Mouse (Mus musculus) monocyte, adult 2 months (primary cell): ENCODE measurements around the gene Zdhhc3.
A peak's percentile ranks its signal among the peaks of the same experiment; 100 is the strongest.

Source experiments
- DNase-seq, 2 experiments: peaks; one replicate each; pipeline ENCODE4 v3.0.0; 2022; ENCODE audit warnings: low spot score in 2 of 2, low read depth in 1 of 2

Gene Zdhhc3

DNA sequence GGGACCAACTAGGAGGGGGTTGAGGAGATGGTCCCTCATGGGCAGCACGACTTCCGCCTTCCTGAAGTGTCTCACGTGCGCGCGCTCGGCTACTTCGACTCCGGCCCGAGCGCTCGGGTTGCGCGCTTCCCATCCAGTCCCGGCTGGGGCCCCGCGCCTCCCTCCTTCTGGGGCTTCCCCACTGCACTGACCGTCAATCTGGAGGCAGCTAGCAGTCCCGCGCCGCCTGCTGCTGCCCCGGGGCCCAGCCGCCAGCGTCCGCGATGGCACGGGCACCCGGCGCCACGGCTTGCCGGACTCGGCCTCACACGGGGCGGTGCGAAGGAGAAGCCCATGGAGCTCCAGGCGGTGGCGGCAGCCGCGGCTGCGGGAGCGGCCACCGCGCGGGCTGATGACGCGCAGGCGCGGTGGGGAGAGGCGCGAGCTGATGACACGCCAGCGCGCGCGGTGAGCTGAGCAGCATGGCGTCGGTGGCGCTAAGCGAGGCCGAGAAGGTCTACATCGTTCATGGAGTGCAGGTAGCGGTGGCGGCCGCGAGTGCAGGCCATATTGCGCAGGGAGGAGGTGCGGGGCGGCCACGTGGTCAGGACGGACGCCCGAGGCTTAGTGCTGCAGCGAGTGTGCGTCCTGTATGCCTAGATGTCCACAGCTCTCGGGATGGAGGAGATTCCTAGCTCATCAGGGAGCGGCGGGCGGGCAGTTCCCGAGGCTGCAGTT, at the start of gene Zdhhc3, which contains the start of gene Exosc7:
Gene Zdhhc3, minus strand, starts transcription at position 401 of the 717 bp plus-strand sequence.
Gene Exosc7, plus strand, starts transcription at position 411 of the 717 bp plus-strand sequence.
- DNase-seq = peak; percentile 65 to 85

DNA sequence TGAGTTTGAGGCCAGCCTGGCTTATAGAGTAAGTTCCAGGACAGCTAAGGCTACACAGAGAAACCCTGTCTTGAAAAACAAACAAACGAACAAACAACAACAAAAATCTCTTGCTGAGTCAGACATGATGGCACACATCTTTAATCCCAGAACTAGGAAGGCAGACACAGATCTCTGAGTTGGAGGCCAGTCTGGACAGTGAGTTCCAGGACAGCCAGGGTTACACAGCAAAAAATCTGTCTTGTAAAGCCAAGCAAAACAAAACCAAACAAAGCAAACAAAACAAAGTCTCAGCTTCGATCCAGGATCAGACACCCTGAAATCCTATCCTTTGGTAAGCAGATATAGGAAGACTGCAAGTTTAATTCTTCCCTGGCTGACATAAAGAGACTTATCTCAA, 48.8 kb upstream of the Zdhhc3 start:
- DNase-seq = no peak

DNA sequence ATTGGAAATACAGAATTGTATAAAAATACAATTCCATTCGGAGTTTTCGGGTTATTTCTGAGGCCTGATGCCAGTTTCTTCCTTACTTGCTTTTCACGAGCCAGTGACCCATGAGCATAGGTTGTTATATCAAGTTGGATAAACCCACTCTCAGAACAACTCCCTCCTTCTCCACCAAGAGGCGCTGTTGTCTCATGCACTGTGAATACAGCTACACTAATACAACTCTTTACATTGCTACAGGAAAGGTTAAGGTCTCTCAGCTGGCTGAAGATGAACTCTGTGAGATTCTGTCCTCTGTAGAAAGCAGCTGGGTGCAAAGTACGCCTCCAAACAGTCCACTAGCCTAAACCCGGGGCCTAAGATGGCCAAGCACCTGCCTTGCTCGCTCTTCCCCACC, 46.3 kb upstream of the Zdhhc3 start:
- DNase-seq = peak in 1 of 2 experiments; percentile 8

DNA sequence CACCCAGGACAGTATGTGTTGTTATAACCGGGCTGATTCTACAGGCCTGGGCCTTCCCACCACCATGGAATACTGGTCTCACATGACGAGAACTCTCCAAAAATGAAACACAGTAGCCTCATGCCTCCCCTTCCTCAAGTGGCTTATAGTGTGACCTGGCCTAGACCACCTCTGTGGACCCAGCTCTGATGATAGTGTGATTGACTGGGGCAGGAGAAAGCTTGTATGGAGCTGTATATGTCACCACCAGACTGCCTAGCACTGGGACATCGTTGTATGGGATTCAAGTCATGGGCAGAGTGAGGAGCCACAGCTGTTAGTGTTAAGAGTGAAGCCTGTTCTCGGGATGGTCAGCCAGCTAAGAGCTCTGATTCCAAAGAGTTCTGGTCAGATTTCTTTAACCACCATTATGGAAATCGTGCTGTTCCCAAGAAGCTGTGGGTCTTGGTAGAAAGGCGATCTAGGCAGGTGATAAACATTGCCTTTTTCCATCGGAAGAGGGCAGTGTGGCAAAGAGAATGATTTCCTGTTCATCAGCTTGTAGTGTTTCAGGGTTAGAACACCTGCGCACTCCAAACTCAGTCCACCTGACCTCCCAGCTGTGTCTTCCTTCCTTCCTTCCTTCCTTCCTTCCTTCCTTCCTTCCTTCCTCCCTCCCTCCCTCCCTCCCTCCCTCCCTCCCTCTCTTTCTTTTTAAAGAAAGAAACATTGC, 45.3 kb upstream of the Zdhhc3 start:
- DNase-seq = no peak

- DNase-seq = no peak
These were observed 44.7 kb upstream of the Zdhhc3 start for GRCm38 (mm10) chr9:123157699-123158098.

- DNase-seq = no peak
These were observed 43.9 kb upstream of the Zdhhc3 start for GRCm38 (mm10) chr9:123156910-123157361.

- DNase-seq = no peak
These were observed 40.1 kb upstream of the Zdhhc3 start for GRCm38 (mm10) chr9:123153121-123153520.

DNA sequence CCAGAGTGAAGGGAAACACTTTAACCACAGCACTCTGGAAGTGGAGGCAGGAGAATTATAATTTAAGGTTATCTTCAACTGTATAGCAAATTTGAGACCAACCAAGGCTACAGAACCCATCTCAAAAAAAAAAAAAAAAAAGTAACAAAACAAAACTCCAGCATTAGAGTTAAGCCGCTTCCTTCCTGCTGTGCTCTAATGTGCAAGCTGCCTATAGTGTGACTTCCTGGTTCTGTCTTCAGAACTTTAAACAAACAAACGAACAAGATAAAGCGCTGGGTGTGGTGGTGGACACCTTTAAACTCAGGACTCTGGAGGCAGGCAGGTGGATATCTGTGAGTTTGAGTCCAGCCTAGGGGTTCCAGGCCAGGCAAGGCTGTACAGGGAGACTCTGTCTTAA, 39.0 kb upstream of the Zdhhc3 start:
- no peak for DNase-seq

GRCm38 (mm10) chr9:123151561-123151960, 38.6 kb upstream of the Zdhhc3 start:
- no peak for DNase-seq

DNA sequence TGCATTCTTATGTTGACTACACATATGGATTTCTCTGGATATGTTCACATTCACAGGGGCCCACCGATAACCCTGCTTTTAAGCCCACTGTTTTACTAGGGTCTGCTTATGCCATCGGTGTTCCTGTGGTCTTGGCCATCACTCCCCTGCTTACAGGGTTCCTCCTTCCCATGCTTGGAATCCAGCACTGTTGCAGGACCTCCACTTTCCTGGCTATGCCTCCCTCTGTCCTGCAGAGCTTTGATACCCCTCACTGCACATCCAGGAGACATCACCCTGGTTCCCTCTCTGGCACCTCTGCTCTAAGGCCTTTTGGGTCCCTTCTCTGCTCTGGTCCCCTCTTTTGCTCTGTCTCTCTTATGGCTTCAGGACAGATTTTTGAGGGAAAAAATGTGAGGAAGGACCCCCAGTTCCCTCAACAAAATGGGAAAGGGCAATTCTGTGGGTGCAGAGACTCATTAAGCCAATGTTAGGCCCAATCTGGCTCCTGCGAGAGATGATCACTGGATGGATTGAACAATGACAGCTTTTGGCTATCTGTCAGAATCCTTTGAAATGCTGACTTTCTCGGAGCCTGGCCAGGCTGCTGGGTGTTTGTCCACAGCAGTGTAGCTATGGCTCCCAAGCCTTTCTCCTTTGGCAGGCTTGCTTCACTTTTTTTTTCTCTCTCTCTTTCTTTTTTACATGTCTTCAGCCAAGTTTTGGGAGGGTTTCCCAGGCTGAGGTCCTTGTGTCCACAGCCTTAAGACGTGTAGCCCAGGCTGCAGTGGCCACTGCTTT, 37.4 kb upstream of the Zdhhc3 start, which contains the start of gene Clec3b:
Gene Clec3b, plus strand, starts transcription at position 706 of the 780 bp plus-strand sequence.
- DNase-seq = no peak

DNA sequence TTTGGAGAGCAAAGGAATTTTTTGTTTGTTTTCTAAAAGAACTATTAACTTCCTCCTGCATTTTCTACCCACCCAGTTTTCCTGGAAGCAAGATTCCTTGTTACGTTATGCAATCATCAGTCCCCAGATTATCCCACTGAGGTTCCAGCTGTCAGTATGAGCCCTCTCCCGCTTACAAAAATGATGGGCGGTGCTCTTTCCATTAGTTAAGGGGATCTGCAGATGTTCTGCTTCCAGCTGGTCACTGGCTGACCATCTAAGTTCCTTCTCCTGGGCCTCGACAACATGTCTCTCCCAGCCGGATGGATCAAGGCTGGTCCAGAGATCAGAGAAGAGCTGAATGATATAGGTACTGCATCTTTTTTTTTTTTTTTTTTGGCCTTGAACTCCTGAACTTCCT, 35.4 kb upstream of the Zdhhc3 start:
- DNase-seq = no peak

DNA sequence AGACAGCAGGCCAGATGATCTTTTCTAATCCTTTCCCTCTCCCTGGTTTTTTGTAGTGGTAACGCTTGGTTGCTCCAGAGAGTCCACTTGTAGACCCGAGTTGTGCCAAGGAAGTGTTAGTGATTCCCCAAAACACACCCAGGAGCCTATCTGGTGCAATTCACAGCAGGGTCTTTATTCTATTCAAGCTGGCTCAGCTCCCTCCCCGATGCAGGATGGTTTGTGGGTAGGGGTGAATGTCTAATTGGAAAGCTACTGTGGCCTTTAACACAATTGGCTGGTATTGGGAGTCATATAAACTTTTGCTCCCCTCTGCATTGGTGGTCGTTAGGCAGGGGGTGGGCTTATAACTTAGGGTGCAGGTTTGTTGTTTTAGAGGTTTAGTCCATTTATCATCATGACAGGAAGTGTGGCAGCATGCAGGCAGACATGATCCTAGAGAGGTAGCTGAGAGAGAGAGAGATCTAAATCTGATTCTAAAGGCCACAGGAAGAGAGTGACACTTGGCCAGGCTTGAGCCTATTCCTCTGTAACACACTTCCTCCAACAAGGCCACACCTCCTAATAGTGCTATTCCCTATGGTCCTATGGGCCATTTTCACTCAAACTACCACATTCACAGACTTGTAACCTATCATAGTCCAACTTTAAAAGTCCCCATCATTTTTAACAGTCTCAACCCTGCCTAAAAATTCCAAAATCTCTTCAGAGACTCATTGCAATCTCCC, 27.0 kb upstream of the Zdhhc3 start:
- DNase-seq = no peak

DNA sequence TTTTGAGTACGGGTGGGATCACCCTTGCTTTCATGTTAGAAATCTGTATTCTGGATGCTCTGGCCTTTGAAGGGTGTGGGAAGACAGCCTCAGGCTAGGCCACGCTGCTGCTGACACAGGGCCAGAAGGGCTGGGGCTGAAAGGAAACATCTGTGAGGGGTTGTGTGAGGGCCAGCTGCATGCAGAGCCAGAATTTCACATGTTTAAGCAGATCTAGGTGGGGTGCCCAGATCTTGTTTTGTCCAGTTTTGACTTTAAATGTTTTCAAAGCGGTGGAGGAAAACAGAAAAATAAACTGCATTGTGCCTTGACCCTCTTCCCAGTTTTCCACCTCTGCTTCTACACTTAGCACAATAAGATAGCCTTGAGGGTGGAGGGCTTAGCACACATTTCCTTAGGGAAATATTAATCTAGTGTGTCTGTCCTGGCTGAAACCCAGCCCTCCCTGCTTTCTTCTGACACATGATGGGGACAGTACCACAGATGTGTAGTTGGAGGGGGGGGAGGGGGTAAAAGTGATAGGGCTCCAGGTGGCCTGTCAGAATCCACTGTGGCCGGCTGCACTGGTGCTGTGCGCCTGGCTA, 26.0 kb upstream of the Zdhhc3 start:
- DNase-seq = no peak

DNA sequence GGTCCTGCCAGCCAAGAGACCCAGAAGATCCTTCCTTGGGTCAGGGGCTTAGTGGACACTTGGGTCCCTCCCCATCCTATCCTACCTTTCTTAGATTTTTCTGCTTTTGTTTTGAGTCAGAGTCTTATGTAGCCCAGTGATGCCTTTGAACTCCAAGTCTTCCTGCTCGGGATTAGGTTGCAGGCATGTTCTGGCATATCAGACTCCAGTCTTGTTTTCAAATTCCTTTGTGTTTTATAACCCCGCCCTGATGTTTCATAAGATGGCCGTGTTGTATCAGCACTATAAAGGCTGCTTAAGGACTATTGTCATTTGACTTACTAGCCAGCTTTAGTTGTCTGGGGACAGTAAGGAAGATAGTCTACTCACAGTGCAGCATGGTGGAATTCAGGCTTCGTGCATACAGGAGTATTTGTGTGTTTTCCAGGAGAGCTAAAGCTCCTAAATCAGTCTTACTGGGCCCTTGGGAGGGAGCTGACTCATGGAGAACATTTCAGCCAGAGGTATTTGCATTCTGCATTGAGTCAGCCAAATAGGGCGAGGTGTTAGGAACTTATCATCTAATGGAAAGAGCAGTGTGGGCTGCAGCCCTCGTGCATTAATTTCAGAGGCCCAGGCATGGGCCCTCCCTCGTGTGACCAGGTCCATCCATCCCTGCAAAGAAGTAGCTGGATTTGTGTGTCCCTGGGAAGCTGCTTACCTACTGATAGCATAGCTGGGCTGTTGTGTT, 24.1 kb upstream of the Zdhhc3 start:
- DNase-seq = no peak

DNA sequence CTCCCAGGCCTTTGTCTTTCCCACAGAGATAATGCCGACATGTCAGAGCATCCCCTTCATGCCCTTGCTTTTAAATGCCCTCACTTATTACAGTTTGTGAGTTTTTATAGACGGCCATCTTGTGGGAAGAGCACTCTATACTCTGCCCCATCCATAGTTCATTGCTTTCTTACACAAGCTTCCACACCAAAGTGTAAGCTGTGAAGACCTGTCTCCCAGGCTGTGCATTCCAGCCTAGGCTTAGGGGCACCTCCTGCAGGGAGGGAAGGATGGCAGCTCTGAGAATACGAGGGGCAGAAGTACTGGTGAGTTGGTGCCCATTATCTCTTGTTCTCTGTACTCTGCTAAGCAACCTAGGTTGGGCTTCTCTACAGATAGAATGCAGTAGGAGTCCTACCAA, 20.0 kb upstream of the Zdhhc3 start:
- DNase-seq = no peak

- no peak for DNase-seq
These were observed 14.7 kb upstream of the Zdhhc3 start for GRCm38 (mm10) chr9:123127663-123128062.

DNA sequence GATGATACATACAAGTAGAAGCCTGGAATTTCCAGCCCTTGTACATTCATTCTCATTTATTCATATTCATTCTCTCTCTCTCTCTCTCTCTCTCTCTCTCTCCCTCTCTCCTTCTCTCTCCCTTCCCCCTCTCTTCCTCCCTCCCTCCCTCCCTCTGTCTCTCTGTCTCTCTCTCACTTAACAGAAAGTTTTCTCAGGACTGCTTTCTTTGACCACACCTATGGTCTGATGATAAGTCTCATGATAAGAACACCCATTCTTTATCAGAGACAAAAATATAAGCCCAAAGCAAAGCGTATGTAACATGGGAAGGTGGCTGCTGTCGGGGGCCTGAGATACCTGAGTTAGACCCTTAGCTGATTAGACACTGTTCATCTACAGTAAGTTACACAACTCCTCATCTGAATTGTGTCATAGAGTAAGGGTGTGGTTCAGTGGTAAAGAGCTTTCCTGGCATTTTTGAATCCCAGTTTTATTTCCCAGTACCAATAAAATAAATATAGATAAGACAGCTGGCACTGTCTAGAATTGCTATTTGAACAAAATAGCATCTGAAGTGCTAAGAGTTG, 11.5 kb upstream of the Zdhhc3 start:
- DNase-seq = no peak

- DNase-seq = no peak
These were observed 10.8 kb upstream of the Zdhhc3 start for GRCm38 (mm10) chr9:123123571-123124412.

- DNase-seq = no peak
These were observed 10.0 kb upstream of the Zdhhc3 start for GRCm38 (mm10) chr9:123123017-123123416.
